Mouse (Mus musculus): Measurements from ENCODE around the gene Ccdc88b. TPM values are rescaled to one million over a fixed set of nuclear protein-coding genes. Genes with fewer than 3 reads are reported as not detected.

Ccdc88b gene
- polyA plus RNA-seq, 1 experiment from 2014 or later: 1.6 TPM

DNA sequence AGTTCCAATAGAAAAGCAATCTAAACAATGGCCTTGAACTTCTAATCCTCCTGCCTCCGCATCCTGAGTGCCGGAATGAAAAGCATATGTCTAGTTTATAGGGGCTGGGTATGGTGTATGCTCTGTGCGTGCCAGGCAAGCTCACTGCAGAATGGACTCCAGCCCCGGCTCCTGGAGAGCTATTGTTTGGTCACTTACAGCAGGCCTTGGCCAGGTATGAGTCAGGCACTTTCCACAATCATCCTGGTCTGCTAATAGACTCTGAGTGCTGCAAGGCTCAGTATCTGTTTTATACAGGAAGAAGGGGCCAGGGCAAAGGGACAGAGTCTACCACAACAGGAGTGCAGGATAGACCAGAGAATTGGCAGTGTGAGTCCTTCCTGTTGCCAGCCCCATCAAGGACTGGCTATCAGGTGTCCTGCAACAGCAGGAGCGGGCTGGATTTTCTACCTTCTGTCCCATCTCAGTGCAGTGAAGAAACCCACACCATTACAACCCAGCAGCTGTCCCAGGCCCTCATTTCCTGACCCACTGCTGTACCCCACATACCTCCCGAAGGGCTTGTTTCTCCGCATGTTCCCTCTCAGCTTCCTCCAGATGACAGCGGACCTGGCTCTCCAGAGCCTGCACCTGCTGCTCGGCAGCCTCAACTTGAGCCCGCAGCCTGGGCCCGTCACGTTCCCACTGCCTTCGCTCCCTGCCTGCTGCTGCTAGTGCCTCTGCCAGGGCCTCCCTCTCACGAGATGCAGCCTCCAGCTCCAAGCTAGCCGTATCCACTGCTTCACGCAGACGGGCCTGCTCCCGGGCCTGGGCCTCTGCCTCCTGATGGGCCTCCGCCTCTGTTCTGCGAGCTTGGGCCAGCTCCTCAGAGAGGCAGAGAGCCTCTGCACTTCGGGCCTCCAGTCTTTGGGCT lies 5.4 kb downstream of the Ccdc88b start:
- WGBS: 74% methylated on average over 21 of the region's 21 CpGs
- no peak overlapping the region for H3K27ac ChIP-seq (ENCODE audit: low read length)
- no peak overlapping the region for H3K9ac ChIP-seq (ENCODE audit: low read length)
- no peak overlapping the region for H3K4me3 ChIP-seq (ENCODE audit: low read length)
- H3K27me3 ChIP-seq (ENCODE audit: control insufficient read depth, insufficient read depth, low read depth, low read length): peaks cover 21% of the 10 kb centered on the region
- H3K9me3 ChIP-seq (ENCODE audit: control insufficient read depth, low read length): no peaks in the 10 kb centered on the region
- H3K4me1 ChIP-seq (replicated peaks; ENCODE audit: control insufficient read depth, insufficient read depth, low read length): peaks cover 6% of the 10 kb centered on the region
- H3K4me2 ChIP-seq (ENCODE audit: low read depth, low read length): no peak overlapping the region
- no peaks in the 10 kb centered on the region for H3K36me3 ChIP-seq (ENCODE audit: control insufficient read depth, insufficient read depth, low read length)
- no peak for ATAC-seq (ENCODE audit: low read depth)

GRCm38 (mm10) chr19:6851497-6851896 lies 6.5 kb downstream of the Ccdc88b start:
- Histone ChIP-seq H3K9me3 (ENCODE audit: control insufficient read depth, low read length) (no peaks in the 10 kb centered on the region), H3K9ac (ENCODE audit: low read length) (no peak overlapping the region), H3K27ac (ENCODE audit: low read length) (no peak overlapping the region), H3K4me2 (ENCODE audit: low read depth, low read length) (no peak overlapping the region), H3K4me1 (replicated peaks; ENCODE audit: control insufficient read depth, insufficient read depth, low read length) (peaks cover 6% of the 10 kb centered on the region), H3K36me3 (ENCODE audit: control insufficient read depth, insufficient read depth, low read length) (no peaks in the 10 kb centered on the region), H3K4me3 (ENCODE audit: low read length) (no peak overlapping the region), H3K27me3 (ENCODE audit: control insufficient read depth, insufficient read depth, low read depth, low read length) (peaks cover 30% of the 10 kb centered on the region)
- ATAC-seq (ENCODE audit: low read depth): no peak
- WGBS: 81% methylated on average over 3 of the region's 3 CpGs

DNA sequence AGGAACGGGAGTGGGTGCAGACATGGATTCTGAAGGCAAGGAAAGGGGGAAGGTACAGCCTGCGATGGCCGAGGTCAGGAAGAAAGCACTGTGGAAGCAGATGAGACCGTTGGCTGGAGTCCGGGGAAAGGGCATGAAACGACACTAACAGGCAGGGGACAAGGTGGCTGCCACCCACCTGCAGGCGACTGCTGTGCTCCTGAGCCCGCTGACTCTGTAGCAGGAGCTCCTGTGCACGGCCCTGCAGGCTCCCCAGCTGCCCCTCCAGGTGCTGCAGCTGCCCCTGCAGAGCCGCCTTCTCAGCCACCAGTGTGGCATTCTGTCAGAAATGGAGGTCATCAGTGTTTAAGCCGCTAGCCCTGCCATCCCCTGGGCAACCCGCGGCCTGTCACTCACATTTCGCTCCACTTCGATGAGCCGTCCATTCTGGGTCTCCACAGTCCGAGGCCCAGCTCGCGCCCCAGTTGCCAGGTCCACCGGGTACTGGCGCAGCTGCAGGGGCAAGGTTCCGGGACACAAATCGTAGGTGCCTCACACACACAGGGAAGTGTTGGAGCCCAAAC lies 8.4 kb downstream of the Ccdc88b start:
- H3K4me2 ChIP-seq (ENCODE audit: low read depth, low read length): no peak overlapping the region
- H3K27ac ChIP-seq (ENCODE audit: low read length): no peak overlapping the region
- H3K9ac ChIP-seq (ENCODE audit: low read length): no peak overlapping the region
- no peak overlapping the region for H3K4me3 ChIP-seq (ENCODE audit: low read length)
- no peaks in the 10 kb centered on the region for H3K4me1 ChIP-seq (replicated peaks; ENCODE audit: control insufficient read depth, insufficient read depth, low read length)
- 70% methylated on average over 23 of the region's 23 CpGs for WGBS
- no peaks in the 10 kb centered on the region for H3K9me3 ChIP-seq (ENCODE audit: control insufficient read depth, low read length)
- H3K36me3 ChIP-seq (ENCODE audit: control insufficient read depth, insufficient read depth, low read length): no peaks in the 10 kb centered on the region
- ATAC-seq (ENCODE audit: low read depth): no peak
- H3K27me3 ChIP-seq (ENCODE audit: control insufficient read depth, insufficient read depth, low read depth, low read length): peaks cover 37% of the 10 kb centered on the region

DNA sequence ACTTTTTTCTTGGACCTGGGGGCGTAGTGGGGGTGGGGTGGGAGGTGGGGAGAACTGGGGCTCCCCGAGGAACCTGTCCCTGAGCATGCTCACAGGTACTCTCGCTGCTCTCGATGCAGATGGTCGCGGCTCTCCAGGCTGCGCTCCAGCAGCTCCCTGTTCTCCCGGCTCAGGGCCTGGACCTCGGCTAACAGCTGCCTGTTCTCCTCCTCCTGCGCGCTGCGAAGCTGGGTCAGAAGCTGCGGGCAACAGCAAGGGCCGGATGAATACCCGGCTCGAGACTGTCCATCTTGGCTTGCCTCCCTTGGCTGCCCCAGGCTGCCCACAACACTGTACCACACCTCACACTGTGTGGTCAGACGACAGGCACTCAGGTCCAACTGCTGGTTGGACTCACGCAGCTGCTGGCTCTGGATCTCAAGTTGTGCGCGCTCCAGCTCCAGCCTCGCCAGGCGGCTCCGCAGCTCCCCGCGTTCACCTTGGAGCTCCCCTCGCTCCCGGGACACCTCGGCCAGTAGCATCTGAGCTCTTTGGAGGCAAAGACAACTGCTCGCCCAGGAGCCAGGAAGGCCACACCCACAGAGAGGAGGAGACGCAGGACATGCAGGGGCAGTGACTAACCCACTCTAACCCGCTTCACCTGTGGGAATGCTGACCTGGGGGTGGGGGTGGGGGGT lies 10.0 kb downstream of the Ccdc88b start:
- peak overlapping the region; percentile 21 for H3K4me3 ChIP-seq (ENCODE audit: low read length)
- H3K9me3 ChIP-seq (ENCODE audit: control insufficient read depth, low read length): no peaks in the 10 kb centered on the region
- peak; percentile 39; the same call in 1 of the 2 replicates for ATAC-seq (ENCODE audit: low read depth)
- WGBS: 6% methylated on average over 31 of the region's 31 CpGs
- no peaks in the 10 kb centered on the region for H3K4me1 ChIP-seq (replicated peaks; ENCODE audit: control insufficient read depth, insufficient read depth, low read length)
- H3K4me2 ChIP-seq (ENCODE audit: low read depth, low read length): peak overlapping the region; percentile 46
- H3K27me3 ChIP-seq (ENCODE audit: control insufficient read depth, insufficient read depth, low read depth, low read length): peaks cover 37% of the 10 kb centered on the region
- peak overlapping the region; percentile 26 for H3K9ac ChIP-seq (ENCODE audit: low read length)
- H3K27ac ChIP-seq (ENCODE audit: low read length): no peak overlapping the region
- no peaks in the 10 kb centered on the region for H3K36me3 ChIP-seq (ENCODE audit: control insufficient read depth, insufficient read depth, low read length)

- Histone ChIP-seq H3K9ac (ENCODE audit: low read length) (no peak overlapping the region), H3K27ac (ENCODE audit: low read length) (no peak overlapping the region), H3K4me2 (ENCODE audit: low read depth, low read length) (no peak overlapping the region), H3K36me3 (ENCODE audit: control insufficient read depth, insufficient read depth, low read length) (no peaks in the 10 kb centered on the region), H3K27me3 (ENCODE audit: control insufficient read depth, insufficient read depth, low read depth, low read length) (peaks cover 37% of the 10 kb centered on the region), H3K9me3 (ENCODE audit: control insufficient read depth, low read length) (no peaks in the 10 kb centered on the region), H3K4me1 (replicated peaks; ENCODE audit: control insufficient read depth, insufficient read depth, low read length) (peaks cover 7% of the 10 kb centered on the region), H3K4me3 (ENCODE audit: low read length) (no peak overlapping the region)
- WGBS: 80% methylated on average over 4 of the region's 4 CpGs
- no peak for ATAC-seq (ENCODE audit: low read depth)
Observed at GRCm38 (mm10) chr19:6846050-6846449, 12.0 kb downstream of the Ccdc88b start.

GRCm38 (mm10) chr19:6842353-6842752 lies 15.7 kb downstream of the Ccdc88b start:
- Histone ChIP-seq H3K9ac (ENCODE audit: low read length) (no peak overlapping the region), H3K4me2 (ENCODE audit: low read depth, low read length) (no peak overlapping the region), H3K4me3 (ENCODE audit: low read length) (no peak overlapping the region), H3K9me3 (ENCODE audit: control insufficient read depth, low read length) (no peaks in the 10 kb centered on the region), H3K4me1 (replicated peaks; ENCODE audit: control insufficient read depth, insufficient read depth, low read length) (peaks cover 20% of the 10 kb centered on the region), H3K27ac (ENCODE audit: low read length) (no peak overlapping the region), H3K27me3 (ENCODE audit: control insufficient read depth, insufficient read depth, low read depth, low read length) (peaks cover 15% of the 10 kb centered on the region), H3K36me3 (ENCODE audit: control insufficient read depth, insufficient read depth, low read length) (0 out of 2 replicates have a peak, but pooled peaks cover 4% of the 10 kb centered on the region)
- WGBS: 78% methylated on average over 1 of the region's 1 CpGs
- ATAC-seq (ENCODE audit: low read depth): no peak

DNA sequence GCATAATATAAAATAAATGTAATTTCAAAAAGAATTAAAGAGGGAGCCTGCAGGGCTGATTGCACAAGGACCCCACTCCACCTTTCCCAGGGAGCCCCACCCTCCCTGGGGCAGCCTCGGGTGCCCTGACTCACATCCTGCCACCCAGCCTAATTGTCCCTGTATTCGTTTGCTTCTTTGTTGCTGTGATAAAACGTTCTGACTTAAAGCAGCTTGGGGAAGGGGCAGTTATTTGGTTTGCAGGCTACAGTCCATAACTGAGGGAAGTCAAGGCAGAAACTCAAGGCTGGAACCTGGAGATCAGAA lies 16.8 kb downstream of the Ccdc88b start:
- peak; percentile 57; the same call in 1 of the 2 replicates for ATAC-seq (ENCODE audit: low read depth)
- 24% methylated on average over 3 of the region's 3 CpGs for WGBS
- peak overlapping the region; percentile 97 for H3K4me2 ChIP-seq (ENCODE audit: low read depth, low read length)

GRCm38 (mm10) chr19:6840475-6841291 lies 17.3 kb downstream of the Ccdc88b start, which contains the start of gene Rps6ka4:
TSS of gene Rps6ka4 (minus strand) at chr19:6840636.
- Histone ChIP-seq H3K9ac (ENCODE audit: low read length) (peak within 1 kb of the TSS; percentile 90), H3K27ac (ENCODE audit: low read length) (peak within 1 kb of the TSS; percentile 83), H3K4me3 (ENCODE audit: low read length) (peak within 1 kb of the TSS; percentile 89), H3K9me3 (ENCODE audit: control insufficient read depth, low read length) (no peaks in the 10 kb centered on the region), H3K4me1 (replicated peaks; ENCODE audit: control insufficient read depth, insufficient read depth, low read length) (peaks cover 20% of the 10 kb centered on the region), H3K27me3 (ENCODE audit: control insufficient read depth, insufficient read depth, low read depth, low read length) (peaks cover 3% of the 10 kb centered on the region; the same call in 1 of the 2 replicates), H3K4me2 (ENCODE audit: low read depth, low read length) (peak within 1 kb of the TSS; percentile 97), H3K36me3 (ENCODE audit: control insufficient read depth, insufficient read depth, low read length) (peaks cover 9% of the 10 kb centered on the region)
- 1% methylated on average over 41 of the region's 44 CpGs for WGBS
- ATAC-seq (ENCODE audit: low read depth): peak; percentile 91

More for the DNA sequence above, 16.8 kb downstream of the Ccdc88b start:
- Histone ChIP-seq H3K4me3 (ENCODE audit: low read length) (no peak overlapping the region; the same call in 1 of the 2 replicates), H3K36me3 (ENCODE audit: control insufficient read depth, insufficient read depth, low read length) (peaks cover 4% of the 10 kb centered on the region; the same call in 1 of the 2 replicates), H3K27ac (ENCODE audit: low read length) (peak overlapping the region; percentile 83), H3K9me3 (ENCODE audit: control insufficient read depth, low read length) (no peaks in the 10 kb centered on the region), H3K27me3 (ENCODE audit: control insufficient read depth, insufficient read depth, low read depth, low read length) (peaks cover 5% of the 10 kb centered on the region), H3K4me1 (replicated peaks; ENCODE audit: control insufficient read depth, insufficient read depth, low read length) (peaks cover 20% of the 10 kb centered on the region), H3K9ac (ENCODE audit: low read length) (no peak overlapping the region; the same call in 1 of the 2 replicates)

All from lung, embryonic 16.5 days (tissue).